Mouse (Mus musculus) left cerebral cortex, adult 6 months (tissue): ENCODE results near the gene Unc80. TPM values are rescaled to one million over a fixed set of nuclear protein-coding genes. Genes with fewer than 3 reads are reported as not detected.

ENCODE experiments used
- long read RNA-seq, 2 experiments: library from polyadenylated mRNA; unstranded; transcript quantifications; one replicate each; pipeline ENCODE4 v2.0.0; 2019 to 2020
- polyA plus RNA-seq: library from polyadenylated mRNA; unstranded; fragments of <200 nt; fragmentation: Nextera tagmentation; gene quantifications from 2 replicates; pipeline ENCODE4 v1.2.3, GENCODE M21; 2021

The Unc80 gene
- polyA plus RNA-seq, result 33.5 and 50.4 TPM in 2 replicates
- long read RNA-seq, experiment 1, transcript Unc80-205 (1 exons, 587 nt), result minor isoform, 5 of 103 reads
- long read RNA-seq, experiment 1, transcript Unc80-203 (6 exons, 1,167 nt), result major isoform, 7 of 103 reads
- long read RNA-seq, experiment 1, partial matches to known transcripts, result 62 of 103 reads
- long read RNA-seq, experiment 1, other reads (novel, unspliced or antisense), result 29 of 103 reads
- long read RNA-seq, experiment 2, partial matches to known transcripts, result 54 of 81 reads
- long read RNA-seq, experiment 2, other reads (novel, unspliced or antisense), result 23 of 81 reads

GRCm38 (mm10) chr1:66467821-66468703 is at the start of gene Unc80:
TSS of gene Unc80 (plus strand) at chr1:66468367.

DNA sequence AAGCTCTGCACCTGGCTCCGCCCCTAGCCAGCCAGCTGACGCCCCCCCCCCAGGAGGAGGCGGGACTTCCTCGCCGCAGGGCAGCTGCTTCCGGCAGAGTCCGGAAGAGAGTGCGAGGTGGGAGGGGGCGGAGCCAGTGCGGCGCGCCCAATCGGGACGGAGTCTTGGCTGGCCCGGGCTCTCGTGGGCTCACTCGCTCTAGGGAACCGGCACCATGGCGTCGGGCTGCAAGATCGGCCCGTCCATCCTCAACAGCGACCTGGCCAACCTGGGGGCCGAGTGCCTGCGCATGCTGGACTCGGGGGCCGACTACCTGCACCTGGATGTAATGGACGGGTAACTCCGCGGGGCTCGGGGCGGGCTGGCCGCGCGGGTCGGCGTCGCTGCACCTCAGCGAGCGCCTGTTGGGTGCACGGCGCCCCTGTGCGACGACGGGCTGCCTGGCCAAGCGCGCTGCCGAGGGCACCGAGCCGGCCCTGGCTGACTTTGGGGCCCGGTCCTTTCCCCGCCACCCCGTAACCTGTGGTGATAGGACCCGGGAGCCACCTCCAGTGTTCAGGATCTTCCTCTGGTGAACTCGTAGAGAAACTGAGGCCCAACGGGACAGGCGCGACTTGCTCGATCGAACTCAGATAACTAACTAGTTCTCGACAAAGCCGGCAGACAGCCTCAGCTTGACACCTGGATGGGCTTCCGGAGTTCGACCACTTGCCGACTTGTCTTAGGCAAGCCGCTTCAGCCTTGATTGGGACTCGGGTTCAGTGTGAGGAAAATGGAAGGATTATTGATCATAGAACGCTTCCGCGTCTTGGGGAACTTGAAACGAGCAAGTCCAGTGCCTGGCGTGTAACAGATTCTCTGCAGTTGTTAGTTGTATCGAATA is 232.8 kb downstream of the Unc80 start, which contains the start of gene Rpe:
Rpe (plus strand) TSS at position 139 of the 883 bp plus-strand sequence.

Other genes with a start within 250 kb of the Unc80 start
- 24.4 and 25.0 TPM in 2 replicates for gene Rpe, start 232.5 kb downstream of the Unc80 start, polyA plus RNA-seq